Mouse (Mus musculus) adrenal gland, adult (tissue): Measurements from ENCODE around the gene Prpf40b.
"Not testable (repeated sequence)": the region's sequence is repeated elsewhere in the genome, so short reads cannot be mapped to it uniquely, and the experiment has no call there.

Source experiments
- DNase-seq, 2 experiments: peaks; one replicate each; pipeline ENCODE4 v3.0.0; 2022 to 2023; ENCODE audit warnings: low spot score in 1 of 2; ENCODE audit not compliant: inconsistent age in 2 of 2

The Prpf40b gene

DNA sequence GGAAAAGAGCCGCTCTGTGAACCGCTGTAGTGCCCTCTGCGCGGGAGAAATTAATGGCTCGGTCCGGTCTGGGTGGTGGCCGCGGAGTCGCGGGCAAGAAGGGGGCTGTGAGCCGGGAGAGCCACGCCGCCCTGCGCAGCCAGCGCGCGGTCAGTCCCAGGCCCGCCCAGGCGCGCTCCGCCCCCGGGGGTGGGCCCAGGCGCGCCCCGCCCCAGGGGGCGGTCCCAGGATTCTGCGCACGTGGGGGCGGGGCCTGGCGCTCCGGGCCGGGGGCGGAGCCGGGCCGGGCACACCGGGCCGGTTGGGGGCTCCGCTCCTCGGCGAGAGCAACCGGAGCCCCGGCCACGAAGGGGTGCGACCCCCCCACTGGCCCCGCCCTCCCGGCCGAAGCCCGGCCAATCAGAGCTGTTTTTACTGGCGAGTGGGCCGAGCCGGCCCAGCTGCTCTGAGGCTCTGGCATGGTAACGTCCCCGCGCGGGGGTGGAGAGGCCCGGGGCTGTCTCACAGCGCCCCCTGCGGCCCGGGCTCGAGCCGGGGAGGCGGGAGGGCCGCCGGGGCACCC is at the start of gene Prpf40b:
TSS of gene Prpf40b (plus strand) at position 275 of the 562 bp plus-strand sequence.
- DNase-seq = peak; percentile 98 to 99

DNA sequence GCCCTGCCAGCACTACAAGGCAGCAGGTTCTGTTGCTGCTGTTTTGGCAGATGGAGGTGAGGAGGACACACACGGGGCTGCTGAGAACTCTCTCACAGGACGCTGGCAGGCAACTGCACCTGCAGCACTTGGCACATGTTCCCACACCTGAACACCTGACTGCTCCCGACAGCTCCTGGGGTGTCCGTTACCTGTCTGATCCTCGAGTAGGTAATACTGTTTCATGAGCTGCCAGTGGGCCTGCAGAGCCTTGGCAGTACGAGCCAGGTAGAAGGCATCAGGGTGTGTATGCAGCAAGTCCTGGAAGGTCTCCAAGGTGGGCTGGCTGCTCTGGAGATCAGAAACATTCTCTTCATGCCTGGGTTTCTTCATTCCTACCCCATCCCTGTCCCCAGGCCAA is 48.2 kb upstream of the Prpf40b start:
- DNase-seq = not testable (repeated sequence)

DNA sequence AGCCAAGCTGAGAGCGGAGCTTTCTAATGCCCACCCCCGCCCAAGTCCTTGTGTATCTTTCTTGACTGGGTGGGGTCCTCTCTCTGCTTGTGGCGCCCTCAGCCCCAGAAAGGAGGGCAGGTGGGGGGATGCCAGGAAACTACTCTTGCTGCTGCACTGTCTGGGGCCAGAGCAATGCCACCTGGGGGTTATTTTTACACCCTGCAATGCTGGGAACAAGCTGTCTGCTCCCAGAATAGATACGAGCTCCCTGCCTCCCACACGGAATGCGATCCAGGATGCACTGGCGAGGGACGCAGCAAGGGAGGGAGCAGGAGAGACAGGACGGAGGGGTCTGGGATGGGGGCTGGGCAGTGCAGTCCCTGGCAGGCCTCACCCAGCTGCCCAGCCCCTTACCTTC is 45.9 kb upstream of the Prpf40b start:
- no peak for DNase-seq

DNA sequence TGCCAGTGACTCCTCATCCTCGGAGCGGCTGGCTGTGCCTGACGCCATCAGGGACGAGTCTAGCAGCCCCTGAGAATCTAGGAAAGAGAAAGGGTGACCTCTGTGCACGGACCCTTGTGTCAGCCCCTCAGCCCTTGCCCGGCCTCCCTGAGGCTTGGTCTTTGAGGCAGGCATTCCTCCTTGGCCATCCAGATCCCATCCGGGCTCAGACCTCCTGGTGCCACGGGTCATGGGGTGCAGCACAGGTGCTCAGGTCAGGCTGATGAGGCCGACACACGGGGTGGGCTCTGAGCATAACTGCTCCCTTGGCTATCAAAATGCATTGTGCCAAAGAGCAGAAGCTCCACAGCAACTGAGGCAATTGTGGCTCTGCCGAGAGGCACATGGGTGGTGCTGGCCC is 44.9 kb upstream of the Prpf40b start:
- DNase-seq = peak in 1 of 2 experiments; percentile 31

DNA sequence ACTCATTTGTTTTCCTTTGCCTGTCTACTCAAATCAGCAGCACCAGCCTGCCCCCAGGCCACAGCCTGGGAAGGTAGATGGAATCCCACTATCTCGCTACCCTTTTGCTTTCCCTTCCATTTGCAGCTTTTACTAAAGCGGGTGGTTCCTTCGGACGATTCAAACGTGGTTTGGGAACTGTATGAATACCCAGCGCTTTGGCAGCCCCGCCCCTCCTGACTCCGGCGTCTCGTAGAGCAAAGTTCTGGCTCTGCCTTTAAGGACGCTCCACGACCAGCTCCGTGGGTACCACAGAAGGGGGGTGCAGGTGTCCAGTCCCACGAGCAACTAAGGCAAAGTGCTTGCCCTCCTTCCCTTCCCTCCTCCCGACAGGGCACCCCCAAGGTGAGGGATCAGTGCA is 43.8 kb upstream of the Prpf40b start:
- peak; percentile 48 to 77 for DNase-seq

GRCm38 (mm10) chr15:99251626-99252380 is 43.1 kb upstream of the Prpf40b start, which contains the start of gene Mcrs1:
Gene Mcrs1 (minus strand): TSS chr15:99251961.
- DNase-seq = peak; percentile 98 to 100

DNA sequence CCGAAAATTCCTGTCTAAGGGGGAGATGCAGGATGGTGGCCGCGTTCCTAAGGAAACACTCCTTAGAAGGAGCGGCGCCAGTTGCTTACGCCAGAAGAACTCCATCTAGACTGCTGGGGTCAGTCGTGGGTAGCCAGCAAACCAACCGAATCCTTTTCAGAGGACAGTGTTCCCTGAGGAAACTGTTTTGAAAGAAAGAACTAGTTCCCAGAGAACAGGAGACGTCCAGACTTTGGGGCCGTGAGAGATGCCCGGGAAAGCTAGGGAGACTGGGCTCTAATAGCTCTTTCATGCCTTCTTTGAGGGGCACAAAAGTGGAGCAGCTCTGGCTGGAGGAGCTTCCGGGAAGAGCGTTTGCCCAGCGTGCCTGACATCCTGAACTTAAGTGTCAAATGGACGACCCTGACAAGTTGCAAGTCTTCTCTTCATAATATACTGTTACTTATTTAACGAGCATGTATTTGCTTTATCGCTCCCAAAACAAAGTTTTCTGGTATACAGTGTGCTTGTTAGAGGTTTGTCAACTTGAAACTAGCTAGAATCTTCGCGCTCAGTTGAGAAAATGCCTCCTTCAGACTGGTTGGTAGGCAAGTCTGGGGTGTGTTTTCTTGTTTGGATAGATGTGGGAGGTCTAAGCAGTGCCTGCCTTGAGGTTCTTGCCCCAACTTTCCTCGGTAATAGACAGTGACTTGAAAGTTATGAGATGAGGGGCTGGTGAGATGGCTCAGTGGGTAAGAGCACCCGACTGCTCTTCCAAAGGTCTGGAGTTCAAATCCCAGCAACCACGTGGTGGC is 42.3 kb upstream of the Prpf40b start:
- DNase-seq = no peak

GRCm38 (mm10) chr15:99253175-99253479 is 41.8 kb upstream of the Prpf40b start:
- not testable (repeated sequence) for DNase-seq

DNA sequence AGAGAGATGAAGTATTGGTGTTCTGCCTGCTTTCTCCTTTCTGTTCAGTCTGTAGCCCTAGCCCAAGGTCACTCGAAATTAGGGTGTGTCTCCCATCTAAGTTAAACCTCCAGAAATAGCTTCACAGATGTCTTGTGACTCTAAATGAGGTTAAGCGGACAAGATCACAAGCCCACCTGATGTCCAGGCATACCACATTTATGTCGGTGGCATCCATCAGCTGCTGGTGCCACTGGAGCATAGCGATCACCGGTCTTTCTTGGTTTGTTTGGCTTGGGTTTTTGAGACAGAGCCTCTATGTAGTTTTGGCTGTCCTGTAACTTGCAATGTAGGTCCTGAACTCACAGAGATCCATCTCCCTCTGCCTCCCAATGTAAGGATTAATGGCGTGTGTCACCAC is 41.1 kb upstream of the Prpf40b start:
- DNase-seq = no peak

GRCm38 (mm10) chr15:99254477-99255005 is 40.3 kb upstream of the Prpf40b start:
- no peak for DNase-seq

DNA sequence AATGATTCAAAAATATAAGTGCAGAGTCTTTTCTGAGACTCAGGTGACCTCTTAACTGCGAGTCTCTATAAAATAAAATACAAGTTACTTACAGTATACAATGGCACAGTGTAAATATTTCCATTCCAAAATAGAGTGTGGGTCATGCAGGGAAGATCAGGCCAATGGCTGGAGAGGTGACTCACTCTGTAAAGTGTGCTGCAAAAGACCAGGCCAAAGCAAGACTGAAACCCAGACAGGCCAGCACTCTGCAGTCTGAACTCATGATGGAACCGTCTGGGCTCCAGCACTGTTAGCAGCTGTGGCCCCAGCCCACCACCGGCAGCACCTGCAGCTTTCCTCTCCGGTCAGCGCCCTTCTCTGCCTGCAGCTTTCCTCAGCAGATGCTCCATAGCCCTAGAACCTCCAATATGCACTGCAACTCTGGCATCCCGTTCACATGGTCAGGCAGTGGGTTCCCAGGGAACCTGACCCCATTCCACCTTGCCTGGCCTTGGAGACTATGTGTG is 39.6 kb upstream of the Prpf40b start:
- no peak for DNase-seq

DNA sequence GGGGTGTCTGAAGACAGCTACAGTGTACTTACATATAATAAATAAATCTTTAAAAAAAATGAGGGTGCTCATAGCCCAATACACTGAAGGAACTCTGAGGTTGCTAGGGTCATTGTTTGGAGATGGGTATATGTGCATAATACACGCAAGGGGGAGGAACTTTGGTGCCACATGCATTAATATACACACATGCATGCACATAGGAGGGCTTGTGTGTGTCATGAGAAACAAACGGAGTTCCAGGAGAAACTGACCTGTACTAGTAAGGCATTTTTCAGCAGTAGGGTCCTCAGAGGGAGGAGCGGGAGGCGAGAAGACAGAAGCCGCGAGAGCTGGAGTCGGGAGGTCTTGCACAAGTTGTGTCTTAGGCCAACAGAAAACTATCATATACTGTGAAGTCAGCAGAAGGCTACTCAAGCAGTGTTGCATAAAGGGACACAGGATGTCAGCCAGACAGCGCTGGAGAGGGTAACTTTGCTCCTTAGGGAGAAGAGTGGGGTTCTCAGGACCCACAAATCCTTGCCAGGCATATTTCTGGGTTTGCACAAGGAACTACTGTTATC is 35.6 kb upstream of the Prpf40b start:
- no peak for DNase-seq

DNA sequence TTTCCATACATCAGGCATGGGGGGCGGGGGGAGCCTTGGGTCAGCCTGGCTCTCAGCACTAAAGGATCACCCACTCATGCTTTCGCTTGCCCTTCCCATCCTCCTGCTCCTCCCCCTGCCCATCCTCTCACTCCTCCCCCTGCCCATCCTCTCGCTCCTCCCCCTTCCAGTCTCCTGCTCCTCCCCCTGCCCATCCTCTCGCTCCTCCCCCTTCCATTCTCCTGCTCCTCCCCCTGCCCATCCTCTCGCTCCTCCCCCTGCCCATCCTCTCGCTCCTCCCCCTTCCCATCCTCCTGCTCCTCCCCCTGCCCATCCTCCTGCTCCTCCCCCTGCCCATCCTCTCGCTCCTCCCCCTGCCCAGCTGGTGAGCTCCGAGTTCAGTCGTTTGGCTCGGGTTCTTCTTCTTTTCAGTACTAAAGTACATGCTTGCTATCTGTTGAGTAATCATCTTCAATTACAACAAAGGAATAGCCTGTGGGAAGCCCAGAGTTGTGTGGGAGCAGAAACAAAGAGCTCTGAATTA is 35.1 kb upstream of the Prpf40b start:
- peak; percentile 85 to 92 for DNase-seq

DNA sequence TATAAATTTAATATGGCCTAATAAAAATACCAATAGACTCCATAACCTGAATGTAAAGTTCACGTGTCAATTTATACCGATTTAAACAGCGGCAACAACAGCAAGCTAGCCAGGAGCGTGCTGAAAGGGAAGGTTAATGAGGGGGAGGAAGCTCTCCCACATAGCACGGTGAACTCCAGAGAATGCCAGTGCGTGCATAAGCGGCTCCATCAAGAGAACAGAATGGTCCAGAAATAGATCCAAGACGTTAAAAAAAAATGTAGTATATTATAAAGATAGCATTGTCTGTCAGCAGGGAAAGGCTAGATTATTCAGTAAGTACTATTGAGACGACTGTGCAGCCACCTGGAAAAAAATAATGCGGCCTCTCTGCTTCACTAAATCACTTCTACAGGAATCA is 32.2 kb upstream of the Prpf40b start:
- DNase-seq = no peak

GRCm38 (mm10) chr15:99264363-99264762 is 30.5 kb upstream of the Prpf40b start:
- no peak for DNase-seq

- DNase-seq = peak; percentile 61 to 89
Observed at GRCm38 (mm10) chr15:99265679-99266078, 29.2 kb upstream of the Prpf40b start.

DNA sequence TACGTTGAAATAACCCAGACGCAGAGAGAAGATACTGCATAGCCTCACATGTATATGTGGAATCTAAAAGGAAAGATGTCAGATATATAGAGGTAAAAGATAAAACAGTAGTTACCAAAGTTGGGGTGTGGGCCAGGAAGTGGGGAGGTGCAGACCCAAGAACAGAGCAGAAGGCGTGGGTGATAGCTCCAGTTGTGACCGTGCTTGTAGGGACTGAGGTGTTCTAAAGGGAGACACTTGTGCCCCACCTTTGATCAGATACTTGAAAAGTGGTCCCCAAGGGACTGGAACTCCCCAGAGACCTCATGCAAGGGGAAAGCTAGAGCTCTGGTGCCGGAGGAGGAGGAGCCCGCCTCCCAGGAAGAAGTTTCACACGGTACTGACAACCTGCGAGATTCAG is 18.8 kb upstream of the Prpf40b start:
- no peak for DNase-seq

DNA sequence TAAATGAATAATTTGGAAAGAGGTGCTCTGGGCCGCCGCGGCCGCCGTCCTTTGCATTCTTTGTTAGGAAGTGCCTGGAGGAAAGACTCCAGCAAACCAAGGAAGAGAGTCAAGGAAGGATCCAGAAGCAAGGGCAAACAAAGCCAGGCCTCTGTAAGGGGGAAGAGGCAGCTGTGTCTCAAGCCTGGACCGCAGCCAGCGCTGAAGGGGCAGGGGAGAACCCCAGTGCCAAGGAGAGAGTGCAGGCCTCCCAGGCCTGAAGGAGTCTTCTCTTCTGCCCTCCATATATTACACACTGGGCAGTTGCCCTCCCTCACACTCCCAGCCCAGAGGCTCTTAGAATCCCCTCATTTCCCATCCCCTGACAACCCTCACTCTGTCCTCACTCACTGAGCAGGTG is 16.6 kb upstream of the Prpf40b start:
- no peak for DNase-seq

GRCm38 (mm10) chr15:99283456-99283855 is 11.4 kb upstream of the Prpf40b start:
- no peak for DNase-seq

GRCm38 (mm10) chr15:99284527-99285188 is 10.2 kb upstream of the Prpf40b start:
- DNase-seq = peak in 1 of 2 experiments; percentile 37

DNA sequence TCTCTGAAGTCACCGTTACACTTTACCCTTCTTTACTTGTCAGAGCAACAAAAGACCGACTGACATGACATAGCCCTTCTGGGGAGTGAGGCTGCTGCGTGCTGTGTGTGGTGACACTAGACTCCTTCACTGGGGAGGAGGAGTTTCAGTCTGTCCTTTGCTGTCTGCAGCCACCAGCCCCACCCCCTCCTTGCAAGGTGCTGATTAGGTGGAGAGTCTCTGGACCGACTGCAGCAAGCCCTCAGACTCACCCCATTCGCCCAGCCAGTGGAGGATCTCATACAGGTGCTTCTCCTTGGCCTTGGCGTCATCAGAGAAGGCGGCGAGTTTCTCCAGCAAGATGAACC is 9.7 kb upstream of the Prpf40b start:
- no peak for DNase-seq
